Mouse (Mus musculus) olfactory bulb, adult 2 months (tissue): ENCODE results near the gene Myo18b. TPM values are rescaled to one million over a fixed set of nuclear protein-coding genes. Genes with fewer than 3 reads are reported as not detected.

Experiments
- H3K27ac ChIP-seq: fragments of 200-500 bp; 2 replicates; pipeline ENCODE4 v1.5.1; 2012; ENCODE audit warnings: low read depth, low read length; ENCODE audit not compliant: insufficient read depth
- H3K4me1 ChIP-seq: fragments of 200-500 bp; 2 replicates; pipeline ENCODE4 v1.6.1; 2012; ENCODE audit warnings: low read length; ENCODE audit not compliant: control insufficient read depth, insufficient read depth
- H3K4me3 ChIP-seq: fragments of 200-500 bp; 2 replicates; pipeline ENCODE4 v1.5.1; 2012; ENCODE audit warnings: mild to moderate bottlenecking, low read depth, low read length, moderate library complexity; ENCODE audit not compliant: insufficient read depth
- CTCF ChIP-seq: fragments of 200-500 bp; IDR thresholded peaks from 2 replicates; pipeline ENCODE4 v1.5.1; 2012; ENCODE audit warnings: low read depth, mild to moderate bottlenecking, low read length, moderate library complexity; ENCODE audit not compliant: insufficient read depth
- POLR2A ChIP-seq: fragments of 200-500 bp; IDR thresholded peaks from 2 replicates; pipeline ENCODE4 v1.6.1; 2012; ENCODE audit warnings: mild to moderate bottlenecking, low read depth, low read length, moderate library complexity; ENCODE audit not compliant: insufficient read depth
- WGBS: fragments of 180-500 bp; shearing (Covaris S2); methylation state at CpG from one replicate; pipeline ENCODE4 v1.1.7; 2018; 5-methylcytosine and 5-hydroxymethylcytosine counted together
- polyA plus RNA-seq: library from polyadenylated mRNA; stranded (reverse); fragments of >200 nt; gene quantifications from 2 replicates; pipeline ENCODE4 v1.2.4, GENCODE M21; 2012; ENCODE audit warnings: low replicate concordance; ENCODE audit not compliant: missing spikeins, insufficient read depth, insufficient read length

The Myo18b gene
- polyA plus RNA-seq, 1 experiment = not detected

DNA sequence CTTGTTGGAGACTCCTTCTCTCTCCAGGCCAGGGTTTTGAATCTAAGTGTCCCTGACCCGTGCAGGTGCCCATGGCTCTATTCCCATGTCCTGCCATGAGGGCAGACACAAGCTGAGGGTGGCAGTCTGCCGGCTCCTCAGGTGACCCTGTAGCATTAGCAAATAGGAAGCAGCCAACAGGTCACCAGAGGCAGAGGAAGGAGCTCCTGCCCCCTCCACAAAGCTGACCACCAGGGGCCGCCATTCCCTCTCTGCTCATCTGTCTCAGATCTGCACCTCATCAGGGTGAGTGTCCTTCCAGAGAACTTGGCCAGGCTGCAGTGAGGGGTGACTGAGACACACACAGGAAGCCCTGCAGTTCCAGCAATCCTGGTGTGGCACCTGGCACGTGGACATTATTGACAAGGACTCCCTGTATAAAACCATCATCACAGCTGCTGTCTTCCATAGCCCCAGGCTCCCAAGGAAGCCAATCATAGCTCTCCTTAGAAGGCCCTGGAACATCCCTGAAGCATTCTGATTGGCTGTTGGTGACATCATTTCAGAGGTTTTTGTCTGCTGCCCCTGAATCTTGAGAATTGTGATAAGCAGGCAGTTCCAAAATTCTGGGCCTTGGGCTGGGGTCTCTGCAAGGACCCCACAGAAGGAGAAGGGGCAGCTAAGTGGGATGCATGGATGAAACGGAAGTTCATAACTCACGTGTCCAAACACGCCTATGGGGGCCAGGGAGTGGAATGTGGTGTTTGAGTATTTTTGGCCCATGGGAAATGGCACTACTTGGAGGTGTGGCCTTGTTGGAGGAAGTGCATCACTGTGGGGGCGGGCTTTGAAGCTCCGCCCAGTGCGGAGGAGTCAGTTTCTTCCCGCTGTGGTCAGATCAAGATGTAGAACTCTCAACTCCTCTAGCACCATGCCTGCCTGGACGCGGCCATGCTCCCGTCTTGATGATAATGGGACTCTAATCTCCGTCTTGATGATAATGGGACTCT is 104.1 kb downstream of the Myo18b start:
- TF ChIP-seq POLR2A (no peak), CTCF (no peak)
- Histone ChIP-seq H3K27ac (no peak overlapping the region), H3K4me1 (no peaks in the 10 kb centered on the region; the same call in 1 of the 2 replicates), H3K4me3 (no peak overlapping the region)
- 88% methylated on average over 15 of the region's 15 CpGs for WGBS

- 77% methylated on average over 4 of the region's 4 CpGs for WGBS
Observed at GRCm38 (mm10) chr5:112790376-112791111, 105.6 kb downstream of the Myo18b start.

DNA sequence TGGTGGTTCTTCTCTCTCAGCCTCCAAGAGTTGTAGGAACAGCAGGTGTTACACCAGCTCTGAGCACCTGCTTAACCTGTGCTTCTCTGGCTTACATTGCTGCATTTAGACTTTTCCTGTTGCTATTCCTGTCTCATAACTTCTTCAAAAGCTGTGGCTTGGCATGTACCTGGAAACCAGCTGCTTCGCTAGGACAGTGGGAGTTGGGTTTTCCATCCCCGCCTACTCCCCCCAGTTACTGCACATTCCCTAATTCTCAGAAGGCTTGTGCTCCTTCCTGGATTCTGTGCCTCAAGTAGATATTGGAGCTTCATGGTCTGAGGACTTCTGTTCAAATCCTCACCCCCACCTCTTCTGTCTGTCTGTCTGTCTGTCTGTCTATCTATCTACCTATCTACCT is 107.7 kb downstream of the Myo18b start:
- TF ChIP-seq POLR2A (no peak), CTCF (no peak)
- 85% methylated on average over 2 of the region's 2 CpGs for WGBS

More at GRCm38 (mm10) chr5:112790376-112791111, 105.6 kb downstream of the Myo18b start:
- Histone ChIP-seq H3K4me3 (no peak overlapping the region), H3K4me1 (peaks cover 8% of the 10 kb centered on the region), H3K27ac (no peak overlapping the region)
- TF ChIP-seq CTCF (no peak), POLR2A (no peak)

DNA sequence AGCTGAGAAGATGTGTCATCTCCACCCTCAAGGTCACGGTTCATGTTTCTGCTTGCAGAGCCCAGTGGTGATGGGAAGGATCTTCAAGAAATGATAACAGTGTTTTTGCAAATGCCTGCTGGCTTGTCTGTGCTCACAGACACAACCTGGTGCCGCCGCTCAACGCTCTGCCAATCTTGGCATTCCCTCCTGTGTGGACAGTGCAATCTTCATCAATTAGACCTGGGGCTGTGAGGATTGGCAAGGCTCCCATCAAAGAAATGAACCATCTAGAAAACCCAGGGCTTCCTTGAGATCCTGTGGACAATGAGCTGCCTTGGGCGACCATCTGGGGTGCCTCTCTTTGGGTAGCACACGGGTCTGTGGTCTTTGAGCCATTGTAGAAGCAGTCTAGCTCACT is 109.4 kb downstream of the Myo18b start:
- WGBS = 87% methylated on average over 6 of the region's 6 CpGs
- no peak overlapping the region for H3K27ac ChIP-seq
- H3K4me1 ChIP-seq = peaks cover 18% of the 10 kb centered on the region
- H3K4me3 ChIP-seq = no peak overlapping the region
- TF ChIP-seq POLR2A = no peak
- no peak for TF ChIP-seq CTCF

More for the DNA sequence above, 107.7 kb downstream of the Myo18b start:
- Histone ChIP-seq H3K27ac (no peak overlapping the region), H3K4me1 (peaks cover 18% of the 10 kb centered on the region), H3K4me3 (no peak overlapping the region)

GRCm38 (mm10) chr5:112786031-112786430 is 110.1 kb downstream of the Myo18b start:
- 51% methylated on average over 8 of the region's 8 CpGs for WGBS
- TF ChIP-seq POLR2A (no peak), CTCF (no peak)
- Histone ChIP-seq H3K4me3 (no peak overlapping the region), H3K4me1 (peaks cover 20% of the 10 kb centered on the region), H3K27ac (no peak overlapping the region)

GRCm38 (mm10) chr5:112781719-112782118 is 114.4 kb downstream of the Myo18b start:
- 53% methylated on average over 7 of the region's 7 CpGs for WGBS
- Histone ChIP-seq H3K27ac (no peak overlapping the region), H3K4me1 (peaks cover 31% of the 10 kb centered on the region), H3K4me3 (no peak overlapping the region)
- TF ChIP-seq POLR2A (no peak), CTCF (no peak)

DNA sequence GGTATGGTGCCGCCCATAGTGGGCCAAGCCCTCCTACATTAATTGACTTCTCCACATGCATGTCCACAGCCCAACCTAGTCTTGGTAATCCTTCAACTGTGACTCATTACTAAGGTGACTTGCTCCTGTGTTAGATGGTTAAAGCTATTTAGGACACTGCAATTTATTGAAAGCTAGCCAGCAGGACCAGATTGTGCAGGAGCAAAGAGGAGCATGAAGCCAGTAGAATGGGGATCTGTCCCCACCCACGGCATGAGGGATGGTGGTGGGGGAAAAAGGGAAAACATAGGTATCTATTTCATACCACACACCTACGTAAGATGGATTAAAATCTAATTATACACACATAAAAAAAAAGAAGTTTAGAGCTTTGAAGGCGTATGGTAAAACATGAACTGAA is 114.9 kb downstream of the Myo18b start:
- Histone ChIP-seq H3K4me1 (peaks cover 28% of the 10 kb centered on the region), H3K4me3 (no peak overlapping the region), H3K27ac (no peak overlapping the region)
- TF ChIP-seq POLR2A (no peak), CTCF (no peak)
- 78% methylated on average over 4 of the region's 4 CpGs for WGBS

DNA sequence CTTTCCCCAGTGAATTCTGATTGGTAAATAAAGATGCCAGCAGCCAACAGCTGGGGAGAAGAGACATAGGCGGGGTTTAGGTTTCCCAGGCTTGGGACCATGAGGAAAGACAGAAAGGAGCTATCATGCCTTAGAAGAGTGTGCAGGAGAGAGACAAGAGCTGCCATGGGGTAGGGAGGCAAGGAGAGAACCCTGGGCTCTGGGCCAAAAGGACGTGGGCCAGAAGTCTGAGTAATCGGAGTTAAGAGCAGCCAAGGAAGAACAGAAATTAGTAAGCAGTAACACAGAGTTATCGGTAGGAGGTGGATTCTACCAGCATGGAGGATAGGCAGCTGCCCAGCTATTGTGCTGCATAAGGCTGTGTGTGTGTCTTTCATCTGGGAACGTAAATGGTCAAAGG is 115.8 kb downstream of the Myo18b start:
- Histone ChIP-seq H3K27ac (no peak overlapping the region), H3K4me1 (peaks cover 22% of the 10 kb centered on the region), H3K4me3 (no peak overlapping the region)
- TF ChIP-seq CTCF = no peak
- TF ChIP-seq POLR2A = no peak
- 16% methylated on average over 5 of the region's 5 CpGs for WGBS

- H3K4me1 ChIP-seq = peaks cover 14% of the 10 kb centered on the region
- no peak for TF ChIP-seq POLR2A
- no peak for TF ChIP-seq CTCF
- WGBS = 63% methylated on average over 15 of the region's 15 CpGs
- H3K4me3 ChIP-seq = no peak overlapping the region
- no peak overlapping the region for H3K27ac ChIP-seq
Observed at GRCm38 (mm10) chr5:112776781-112777405, 119.3 kb downstream of the Myo18b start.
